Comparison of ENCODE assay signal across 12 mouse cellular contexts in the genomic region with DNA sequence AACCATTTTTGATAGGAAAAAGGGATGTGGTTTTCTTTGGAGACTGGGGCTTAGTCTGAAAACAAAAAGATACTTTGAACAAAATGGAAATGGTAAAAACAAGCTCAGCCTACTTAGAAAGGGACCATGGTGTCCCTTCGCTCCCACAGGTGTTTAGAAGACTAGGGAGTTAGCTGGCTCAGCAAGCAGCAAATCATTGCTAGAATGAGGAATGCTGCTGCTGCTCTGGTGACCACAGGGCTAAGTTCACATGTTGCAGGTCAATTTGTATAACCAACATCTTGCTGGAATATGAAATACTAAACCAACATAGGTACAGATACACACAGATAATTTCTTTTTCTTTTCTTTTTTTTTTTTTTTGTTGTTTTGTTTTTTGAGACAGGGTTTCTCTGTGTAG.
"Had no signal": no experiment of that assay in that cellular context is flagged by ENCODE, and none has a peak within 500 bp of the region (broad histone marks: within the 10 kb centered on the region; RNA-seq: fewer than 3 reads in every experiment).

No protein-coding gene starts in this region.

- DNase-seq: layer of hippocampus, adult 9-11 months; layer of hippocampus, postnatal 36 days; lung, adult 18-20 months; right cerebral cortex, adult 18-20 months; right cerebral cortex, postnatal 25 days; thymus, postnatal 4 days had no signal

- H3K9ac ChIP-seq: intestine, embryonic 15.5 days; limb, embryonic 15.5 days; liver, embryonic 14.5 days; midbrain, embryonic 12.5 days; neural tube, embryonic 13.5 days had no signal

- H3K9me3 ChIP-seq: intestine, embryonic 15.5 days; limb, embryonic 15.5 days; midbrain, embryonic 12.5 days; neural tube, embryonic 13.5 days had no signal

- H3K4me1 ChIP-seq: intestine, embryonic 15.5 days; limb, embryonic 15.5 days had no signal

- ATAC-seq: intestine, embryonic 15.5 days; midbrain, embryonic 16.5 days had no signal

- H3K4me3 ChIP-seq: intestine, embryonic 15.5 days; limb, embryonic 15.5 days; midbrain, embryonic 12.5 days; neural tube, embryonic 13.5 days had no signal

- H3K27ac ChIP-seq: intestine, embryonic 15.5 days; limb, embryonic 15.5 days; liver, embryonic 14.5 days had no signal

- H3K4me2 ChIP-seq: intestine, embryonic 15.5 days; limb, embryonic 15.5 days; midbrain, embryonic 12.5 days; neural tube, embryonic 13.5 days had no signal

- H3K27me3 ChIP-seq: intestine, embryonic 15.5 days; limb, embryonic 15.5 days; midbrain, embryonic 12.5 days; neural tube, embryonic 13.5 days had no signal
